Mouse (Mus musculus): ENCODE results near the gene Neil3.
"Not testable (repeated sequence)": the region's sequence is repeated elsewhere in the genome, so short reads cannot be mapped to it uniquely, and the experiment has no call there.

The Neil3 gene

DNA sequence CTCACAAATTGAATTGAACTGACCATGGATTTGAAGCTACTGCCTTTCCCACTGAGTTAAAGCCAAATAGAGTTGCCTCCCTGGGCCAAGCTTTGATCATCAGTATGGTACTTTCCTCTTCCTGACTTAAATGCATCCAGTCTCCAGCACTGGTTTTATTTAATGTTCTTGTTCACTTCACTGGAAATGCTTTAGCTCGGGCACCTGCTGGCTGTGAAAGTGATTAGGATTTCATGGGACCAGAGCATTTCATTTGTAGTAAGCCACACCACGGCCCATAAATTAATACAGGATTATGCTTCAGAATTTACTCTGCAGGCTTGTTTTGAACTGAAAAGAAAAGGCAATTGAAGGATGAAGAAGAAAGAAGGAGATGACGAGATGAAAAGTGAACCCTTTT lies 100.8 kb downstream of the Neil3 start:
- DNase-seq (ENCODE audit: low spot score) = not testable (repeated sequence)

Measured in adipocyte (in vitro differentiated cells).